Mouse (Mus musculus) Patski (cell line): ENCODE measurements around the gene Patl2. TPM values are rescaled to one million over a fixed set of nuclear protein-coding genes. Genes with fewer than 3 reads are reported as not detected.
"Not testable (repeated sequence)": the region's sequence is repeated elsewhere in the genome, so short reads cannot be mapped to it uniquely, and the experiment has no call there.

Experiments used
- ATAC-seq: fragments of 100-300 bp; one replicate; pipeline ENCODE4 v1.8.0; 2021
- CTCF ChIA-PET: fragments of 350-600 bp; sonication (Branson Sonifier 250); formaldehyde crosslinking; loops from one replicate; lab custom pipeline; 2022; ENCODE audit warnings: inconsistent platforms; lab: Charles Lee
- POLR2A ChIA-PET: fragments of 350-600 bp; sonication (Branson Sonifier 250); formaldehyde crosslinking; loops from one replicate; lab custom pipeline; 2022; ENCODE audit warnings: antibody characterized with exemption, inconsistent platforms; lab: Charles Lee
- DNase-seq: peaks from one replicate; pipeline ENCODE4 v3.0.0-alpha.2; 2011; ENCODE audit warnings: low read depth, low spot score
- H3K27me3 ChIP-seq: fragments of 371-371 bp; one replicate; pipeline ENCODE4 v1.5.1; 2021
- CTCF ChIP-seq: fragments of 100-300 bp; IDR thresholded peaks from one replicate; pipeline ENCODE4 v1.5.1; 2021
- in situ Hi-C: fragments of 300-500 bp; cut with MboI; formaldehyde crosslinking; loops from 3 replicates; pipeline ENCODE4 v1.11.1; 2018; ENCODE audit warnings: low pct_unique_long_range_greater_than_20kb, mixed read lengths
- polyA plus RNA-seq: library from polyadenylated mRNA; unstranded; gene quantifications from one replicate; pipeline ENCODE4 v1.2.3, GENCODE M21; 2021

Gene Patl2
- polyA plus RNA-seq, 1 experiment from 2014 or later: 0.05 TPM

DNA sequence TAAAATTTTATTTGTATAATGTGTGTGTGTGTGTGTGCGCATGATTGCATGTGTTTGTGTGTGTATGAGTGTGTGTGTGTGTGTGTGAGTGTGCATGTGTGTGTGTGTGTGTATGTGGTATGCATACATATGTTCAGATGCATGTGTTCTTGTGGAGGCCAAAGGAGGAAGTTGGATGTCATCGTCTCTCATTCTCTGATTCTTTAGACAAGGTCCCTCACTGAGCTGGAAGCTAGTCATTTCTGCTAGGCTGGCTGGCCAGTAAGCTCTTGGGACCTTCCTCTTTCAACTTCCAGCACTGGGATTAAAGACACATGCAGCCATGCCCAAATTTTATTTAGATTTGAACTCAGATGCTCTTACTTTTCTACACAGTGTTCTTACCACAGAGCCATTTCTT, 53.9 kb downstream of the Patl2 start:
- ATAC-seq (no peak), DNase-seq (no peak)
- ChIA-PET CTCF (interaction anchor here (1.1 to 2.0 kb wide), 2 partner anchors 12 to 28 kb away, joined by 3 to 5 read pairs; partner anchors contain the start of gene Trim69), POLR2A (no interaction called here)
- H3K27me3 ChIP-seq: peaks cover 4% of the 10 kb centered on the region
- in situ Hi-C loops: no loop called here
- no peak for TF ChIP-seq CTCF

DNA sequence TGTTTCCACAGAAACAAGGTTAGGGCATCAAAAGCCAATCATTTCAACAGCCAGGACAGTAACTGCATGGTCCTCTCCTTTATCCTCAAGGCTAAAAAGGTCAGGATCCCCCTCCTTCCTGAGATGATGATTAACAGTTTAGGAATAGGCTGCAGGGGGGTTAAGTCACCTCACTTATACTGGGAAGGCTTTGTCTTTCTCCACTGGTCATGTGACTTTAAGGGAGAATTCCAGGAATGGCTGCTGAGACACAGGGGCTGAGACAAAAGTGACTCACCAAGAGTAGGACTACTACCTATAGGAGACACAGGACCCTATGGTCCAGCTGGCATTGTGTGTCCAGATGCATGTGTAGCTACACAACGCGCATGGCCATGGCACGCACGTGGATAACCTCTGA, 58.4 kb downstream of the Patl2 start:
- CTCF ChIA-PET: interaction anchor here (1.7 kb wide), 1 partner anchor 32 kb away, joined by 4 read pairs; the partner anchor contains the start of gene Trim69
- ATAC-seq: peak; percentile 85
- POLR2A ChIA-PET: no interaction called here
- no peak for TF ChIP-seq CTCF
- no peaks in the 10 kb centered on the region for H3K27me3 ChIP-seq
- DNase-seq: peak; percentile 49
- in situ Hi-C loops: no loop called here

DNA sequence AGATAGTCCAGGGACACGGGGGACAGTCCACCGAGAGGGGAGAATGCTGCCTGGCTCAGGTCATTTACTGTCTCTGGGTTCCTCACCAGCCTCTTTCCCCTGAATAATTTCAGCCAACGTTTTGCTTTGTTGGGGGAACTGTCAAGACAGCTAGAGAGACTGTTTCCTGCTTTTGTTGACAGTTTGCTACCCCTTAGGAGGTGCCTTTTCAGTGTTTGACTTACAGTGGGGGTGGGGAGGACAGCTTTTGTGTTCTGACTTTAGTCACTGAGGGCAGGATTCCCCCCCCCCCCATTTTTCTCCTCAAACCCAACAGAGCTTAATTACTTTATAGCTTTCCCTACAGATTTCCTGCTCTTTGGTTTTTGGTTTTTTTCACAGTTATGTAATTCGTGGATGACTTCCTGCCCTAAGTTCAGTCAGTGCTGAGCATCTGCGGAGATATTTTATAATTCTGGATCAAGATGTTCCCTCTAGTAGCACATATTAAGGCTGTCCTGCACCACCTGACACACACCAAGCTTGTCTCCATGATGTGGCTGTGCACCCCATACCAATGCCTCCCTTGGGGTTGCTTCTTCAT, 59.1 kb downstream of the Patl2 start:
- CTCF ChIA-PET: interaction anchor here (1.7 kb wide), 1 partner anchor 33 kb away, joined by 4 read pairs; the partner anchor contains the start of gene Trim69
- H3K27me3 ChIP-seq: no peaks in the 10 kb centered on the region
- no peak for TF ChIP-seq CTCF
- no peak for DNase-seq
- ATAC-seq: no peak
- POLR2A ChIA-PET: no interaction called here
- in situ Hi-C loops: no loop called here

DNA sequence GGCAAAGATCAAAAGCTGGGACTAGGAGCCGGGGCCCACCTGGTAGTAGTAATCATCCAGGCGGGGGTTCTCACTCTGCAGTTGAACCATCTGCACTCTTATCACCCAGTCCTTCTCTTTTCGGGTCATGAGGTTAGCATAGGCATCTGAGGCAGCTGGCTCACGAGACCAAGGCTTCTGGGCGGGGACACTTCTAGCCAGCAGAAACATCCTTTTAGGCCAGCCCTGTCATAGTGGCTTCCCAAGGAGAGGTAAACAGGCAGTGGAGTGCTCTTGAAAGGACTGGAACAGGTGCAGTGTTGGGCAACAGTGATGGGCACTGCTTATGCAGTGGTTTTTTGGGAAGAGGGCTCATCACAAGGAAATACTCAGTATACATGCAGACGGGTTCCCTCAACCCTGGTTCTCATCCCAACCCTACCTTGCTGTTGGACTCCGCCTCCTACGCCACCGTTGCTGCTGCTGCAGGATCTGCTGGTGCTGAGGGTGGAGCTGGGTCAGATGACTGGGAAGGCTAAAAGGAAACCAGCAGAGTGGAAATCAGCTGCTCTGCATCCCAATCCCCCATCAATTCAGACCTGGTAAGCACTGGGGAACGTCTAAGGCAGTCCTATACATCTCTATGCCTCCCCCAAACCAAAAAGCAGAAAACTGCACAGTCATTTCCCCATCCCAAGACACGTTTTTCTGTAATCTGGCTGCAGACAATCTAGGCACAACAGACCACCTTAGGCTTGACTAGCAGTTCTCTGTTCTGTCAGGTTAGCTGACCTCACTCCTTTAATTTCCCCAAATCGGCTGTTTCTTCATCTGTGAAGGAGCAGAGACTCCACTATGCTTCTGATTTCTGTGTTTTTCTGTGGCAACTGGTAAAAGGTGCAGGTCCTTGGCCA, 60.1 kb downstream of the Patl2 start:
- POLR2A ChIA-PET: no interaction called here
- CTCF ChIA-PET: interaction anchor here (0.9 to 1.7 kb wide), 2 partner anchors 11 to 34 kb away, joined by 3 to 4 read pairs; partner anchors contain the start of gene Trim69
- in situ Hi-C loops: no loop called here
- H3K27me3 ChIP-seq: no peaks in the 10 kb centered on the region
- TF ChIP-seq CTCF: no peak
- no peak for DNase-seq
- no peak for ATAC-seq

DNA sequence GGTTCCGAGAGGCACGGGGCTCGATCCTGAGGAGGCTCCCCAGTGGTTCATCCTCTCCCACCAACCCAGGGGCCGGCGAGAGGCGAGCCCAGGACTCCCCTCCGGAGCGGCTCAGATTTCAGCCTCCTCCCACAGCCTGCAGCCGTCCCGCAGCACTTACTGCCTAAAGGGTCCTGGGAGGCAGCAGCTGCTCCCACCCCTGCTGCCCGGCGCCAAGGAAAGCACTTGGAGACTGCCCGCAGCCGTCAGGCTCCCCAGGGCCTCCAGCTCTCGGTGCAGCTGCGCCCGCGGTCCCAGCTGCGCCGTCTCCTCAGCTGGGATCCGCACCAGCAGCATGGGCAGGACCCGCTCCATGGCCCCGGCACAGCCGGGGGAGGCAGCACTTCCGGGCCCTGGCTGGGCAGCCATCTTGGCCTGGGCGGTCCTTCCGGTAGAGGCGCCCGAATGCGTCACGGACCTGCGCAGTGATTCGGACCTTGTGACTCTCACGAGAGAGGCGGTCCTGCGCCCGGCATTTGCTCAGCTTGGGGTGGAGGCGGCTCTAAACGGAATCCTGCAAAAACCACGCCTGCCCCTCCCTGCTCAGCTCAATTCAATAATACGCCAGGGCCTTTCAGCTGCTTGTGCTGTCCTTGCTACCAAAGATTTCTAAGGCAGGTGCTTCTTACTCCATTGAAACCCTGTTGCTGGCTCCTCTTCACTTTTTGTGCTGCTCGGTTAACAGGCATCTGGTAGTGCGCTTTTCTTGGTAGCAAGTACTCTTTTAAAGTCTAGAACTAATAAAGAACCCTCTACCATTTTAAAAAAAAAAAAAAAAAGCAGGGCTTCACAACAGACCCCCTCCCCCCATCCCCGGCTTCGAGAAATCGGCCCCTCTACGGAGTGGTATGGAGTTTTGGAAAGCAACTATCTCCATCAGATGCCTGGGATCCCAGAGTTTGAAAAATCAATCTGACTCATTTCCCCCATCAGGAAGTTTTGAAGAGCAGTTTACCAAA, 67.7 kb downstream of the Patl2 start, which contains the start of gene Spg11:
Gene Spg11 (minus strand): TSS at position 426 of the 998 bp plus-strand sequence.
- TF ChIP-seq CTCF: no peak
- ATAC-seq (peak; percentile 95), DNase-seq (peak; percentile 71)
- POLR2A ChIA-PET: interaction anchor here (1.2 kb wide), 1 partner anchor 30 kb away, joined by 10 read pairs; the partner anchor contains the start of gene B2m
- CTCF ChIA-PET: interaction anchor here (0.9 kb wide), 1 partner anchor 42 kb away, joined by 3 read pairs; the partner anchor contains the start of gene Trim69
- no peaks in the 10 kb centered on the region for H3K27me3 ChIP-seq
- in situ Hi-C loops: loop anchor here (5.0 kb wide), 1 partner anchor 34 kb away; no protein-coding TSS in a partner anchor

DNA sequence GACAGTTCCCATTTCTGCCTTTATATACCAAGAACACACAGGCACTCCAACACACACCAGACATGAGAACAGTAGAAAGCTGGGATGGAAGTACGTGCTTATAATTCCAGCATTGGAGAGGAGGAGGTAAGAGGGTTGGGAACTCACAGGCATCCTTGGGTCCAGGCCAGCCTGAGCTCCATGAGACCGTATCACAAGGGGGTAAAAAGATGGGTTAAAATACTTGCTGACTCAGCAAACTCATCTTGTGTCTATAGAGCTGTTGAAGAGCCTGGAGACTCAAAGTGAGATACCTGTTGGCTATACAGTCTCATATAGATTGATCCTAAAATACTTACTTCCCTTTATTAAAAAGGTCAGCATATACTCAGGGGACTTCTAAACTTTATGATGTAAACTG, 69.1 kb downstream of the Patl2 start:
- no peak for TF ChIP-seq CTCF
- no peak for DNase-seq
- ChIA-PET POLR2A (no interaction called here), CTCF (no interaction called here)
- H3K27me3 ChIP-seq: no peaks in the 10 kb centered on the region
- in situ Hi-C loops: loop anchor here (5.0 kb wide), 1 partner anchor 35 kb away; no protein-coding TSS in a partner anchor
- ATAC-seq: no peak

DNA sequence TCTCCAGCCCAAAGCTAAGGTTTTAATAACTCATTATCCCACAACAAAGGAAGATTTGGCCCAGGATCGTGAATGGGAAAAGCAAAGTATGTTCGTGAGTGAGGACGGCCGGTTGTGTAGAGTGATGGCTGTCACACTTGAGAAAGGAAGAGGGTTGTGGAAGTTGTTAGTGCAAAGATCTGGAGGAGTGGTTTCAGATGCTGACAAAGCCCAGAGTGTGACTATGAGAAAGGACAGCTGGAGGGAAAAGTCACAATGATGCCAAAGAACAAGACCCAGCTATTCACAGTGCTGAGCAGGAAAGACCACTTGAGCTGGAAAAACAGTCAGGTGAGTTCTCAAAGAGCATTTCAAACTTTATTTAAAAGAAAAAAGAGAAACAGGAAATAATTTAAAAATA, 76.3 kb downstream of the Patl2 start:
- H3K27me3 ChIP-seq: no peaks in the 10 kb centered on the region
- ChIA-PET POLR2A (no interaction called here), CTCF (no interaction called here)
- no peak for TF ChIP-seq CTCF
- ATAC-seq (no peak), DNase-seq (no peak)
- in situ Hi-C loops: no loop called here

DNA sequence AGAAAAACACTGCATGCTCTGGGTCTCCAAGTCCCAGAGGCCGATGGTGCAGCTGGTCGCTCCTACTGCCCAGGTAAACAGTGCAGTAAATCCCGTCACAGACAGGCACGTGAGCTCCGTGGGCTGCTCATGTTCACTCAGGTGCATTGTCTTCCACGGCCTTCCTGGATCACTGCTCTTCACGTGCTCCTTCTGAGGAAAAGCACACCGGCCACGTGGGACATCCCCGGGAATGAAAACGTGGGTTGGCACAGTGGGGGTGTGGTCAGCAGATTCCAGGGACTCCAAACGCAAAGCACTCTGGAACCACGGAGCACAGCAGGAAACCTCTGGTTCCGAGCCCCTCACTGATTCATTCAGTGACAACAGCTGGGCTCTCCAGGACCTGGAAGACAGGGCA, 77.9 kb downstream of the Patl2 start:
- ATAC-seq: no peak
- TF ChIP-seq CTCF: no peak
- in situ Hi-C loops: no loop called here
- POLR2A ChIA-PET: no interaction called here
- CTCF ChIA-PET: no interaction called here
- DNase-seq: no peak
- H3K27me3 ChIP-seq: no peaks in the 10 kb centered on the region

DNA sequence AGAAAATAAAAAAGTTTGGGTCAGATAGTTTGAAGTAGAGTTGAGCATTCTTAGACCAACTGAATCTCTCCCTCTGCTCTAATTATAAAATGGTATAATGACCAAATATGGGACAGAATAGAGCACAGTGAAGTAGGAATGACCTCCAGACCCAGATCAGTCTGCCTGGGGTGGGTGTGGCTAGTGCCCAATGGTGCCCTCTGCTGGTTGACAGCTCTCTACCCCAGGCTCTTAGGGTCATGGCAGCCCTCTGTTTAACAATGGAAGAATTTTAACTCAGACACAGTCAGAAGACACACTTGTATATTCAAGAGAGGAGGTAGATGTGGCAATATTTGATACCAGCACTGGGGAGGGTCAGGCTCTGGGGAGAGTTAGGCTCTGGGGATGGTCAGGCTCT, 83.9 kb downstream of the Patl2 start:
- ATAC-seq (peak; percentile 44), DNase-seq (no peak)
- CTCF ChIA-PET: interaction anchor here (1.3 to 1.8 kb wide), 2 partner anchors 9 to 12 kb away, joined by 4 to 5 read pairs; no protein-coding TSS in a partner anchor
- in situ Hi-C loops: no loop called here
- peak; percentile 62 for TF ChIP-seq CTCF
- no peaks in the 10 kb centered on the region for H3K27me3 ChIP-seq
- POLR2A ChIA-PET: no interaction called here

DNA sequence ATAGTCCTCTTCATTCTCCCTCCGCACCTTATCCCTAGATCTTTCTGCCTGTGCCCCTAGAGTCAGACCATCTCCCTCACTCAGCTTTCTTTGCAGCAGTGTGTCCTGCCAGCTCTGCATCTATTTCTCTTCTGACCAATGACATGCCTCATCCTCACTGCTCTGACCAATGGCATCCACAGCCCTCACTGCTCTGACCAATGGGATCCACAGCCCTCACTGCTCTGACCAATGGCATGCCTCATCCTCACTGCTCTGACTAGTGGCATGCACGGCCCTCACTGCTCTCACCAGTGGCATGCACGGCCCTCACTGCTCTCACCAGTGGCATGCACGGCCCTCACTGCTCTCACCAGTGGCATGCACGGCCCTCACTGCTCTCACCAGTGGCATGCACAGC, 88.3 kb downstream of the Patl2 start:
- H3K27me3 ChIP-seq, POLR2A ChIA-PET, in situ Hi-C loops, ATAC-seq, DNase-seq: not testable (repeated sequence)
- CTCF ChIA-PET: interaction anchor here (0.8 to 1.3 kb wide), 2 partner anchors 16 to 28 kb away, joined by 3 read pairs; no protein-coding TSS in a partner anchor
